Mouse (Mus musculus): Measurements from ENCODE around the gene Gm5861. TPM values are rescaled to one million over a fixed set of nuclear protein-coding genes. Genes with fewer than 3 reads are reported as not detected.
"Not testable (repeated sequence)": the region's sequence is repeated elsewhere in the genome, so short reads cannot be mapped to it uniquely, and the experiment has no call there.

Gene Gm5861
- polyA plus RNA-seq (2015; fragmentation: Nextera tagmentation; extraction: Ambion mirVana): not detected in 2 replicates

DNA sequence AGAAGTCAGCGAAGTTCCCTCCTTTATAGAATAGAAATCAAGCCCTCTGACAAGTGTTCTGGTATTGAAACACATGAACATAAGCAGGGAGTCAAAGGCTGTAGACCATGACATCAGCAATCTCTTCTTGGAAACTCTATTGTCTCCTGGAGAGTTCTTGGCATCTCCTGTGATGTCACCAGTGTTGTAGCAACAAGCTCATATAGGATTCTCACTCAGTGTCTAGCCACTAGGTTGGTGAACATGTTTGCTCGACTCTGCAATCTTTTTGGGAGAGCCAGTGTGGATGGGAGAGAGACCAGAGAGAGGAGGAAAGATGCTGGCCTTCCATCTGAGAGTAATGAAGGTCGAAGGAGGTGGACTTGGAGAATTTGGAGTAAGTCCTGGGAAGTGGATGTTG lies at the start of gene Gm5861:
Gene Gm5861, plus strand, starts transcription at position 301 of the 400 bp plus-strand sequence.
- WGBS: 47% methylated on average over 3 of the region's 3 CpGs
- not testable (repeated sequence) for ATAC-seq (ENCODE audit: borderline replicate concordance, extremely low read depth, low FRiP score, low TSS enrichment); H3K4me1 ChIP-seq

DNA sequence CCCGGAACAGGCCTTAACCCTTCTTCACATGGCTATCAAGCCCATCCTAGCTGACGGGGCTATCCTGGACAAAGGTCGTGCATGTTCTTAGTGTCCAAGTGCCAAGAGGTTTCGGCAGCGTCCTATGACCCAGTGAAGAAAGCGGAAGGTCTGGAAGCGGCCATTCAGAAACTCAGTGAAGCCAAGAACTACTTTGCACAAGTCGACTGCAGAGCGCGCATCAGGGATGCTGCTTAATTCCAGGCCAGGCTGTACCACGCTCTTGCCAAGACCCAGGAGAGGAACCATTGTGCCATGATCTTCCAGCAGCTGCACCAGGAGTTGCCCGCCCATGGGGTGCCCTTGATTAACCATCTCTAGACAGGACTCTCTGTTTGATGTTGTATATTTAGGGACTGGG lies 44.8 kb upstream of the Gm5861 start:
- ATAC-seq (ENCODE audit: borderline replicate concordance, extremely low read depth, low FRiP score, low TSS enrichment); H3K4me3 ChIP-seq; H3K9ac ChIP-seq; H3K4me1 ChIP-seq; H3K4me2 ChIP-seq; H3K27me3 ChIP-seq; H3K27ac ChIP-seq; H3K36me3 ChIP-seq; H3K9me3 ChIP-seq: not testable (repeated sequence)
- 87% methylated on average over 12 of the region's 12 CpGs for WGBS

More for the DNA sequence above, at the start of gene Gm5861:
- H3K36me3 ChIP-seq, H3K27me3 ChIP-seq, H3K9ac ChIP-seq, H3K27ac ChIP-seq, H3K4me2 ChIP-seq, H3K9me3 ChIP-seq, H3K4me3 ChIP-seq: not testable (repeated sequence)

Other genes with a start within 250 kb of the Gm5861 start
- not detected in 2 replicates for gene Gm8871, start 235.3 kb upstream of the Gm5861 start, polyA plus RNA-seq (2015; fragmentation: Nextera tagmentation; extraction: Ambion mirVana)
- gene Gm8857, start 235.3 kb upstream of the Gm5861 start, polyA plus RNA-seq (2015; fragmentation: Nextera tagmentation; extraction: Ambion mirVana): not detected in 2 replicates
- not detected in 2 replicates for gene Gm8879, start 55.4 kb upstream of the Gm5861 start, polyA plus RNA-seq (2015; fragmentation: Nextera tagmentation; extraction: Ambion mirVana)
- gene Gm8890, start 73.0 kb downstream of the Gm5861 start, polyA plus RNA-seq (2015; fragmentation: Nextera tagmentation; extraction: Ambion mirVana): not detected in 2 replicates
- gene Speer1, start 158.4 kb downstream of the Gm5861 start, polyA plus RNA-seq (2015; fragmentation: Nextera tagmentation; extraction: Ambion mirVana): not detected in 2 replicates
- not detected in 2 replicates for gene Gm8897, start 233.3 kb downstream of the Gm5861 start, polyA plus RNA-seq (2015; fragmentation: Nextera tagmentation; extraction: Ambion mirVana)

Measured in lung, embryonic 15.5 days (tissue).